Mouse (Mus musculus) intestine, embryonic 16.5 days (tissue): ENCODE data around the gene Eya3. TPM values are rescaled to one million over a fixed set of nuclear protein-coding genes. Genes with fewer than 3 reads are reported as not detected.

Experiments
- ATAC-seq: fragments of 200-750 bp; cut with Nextera tagmentation; 2 replicates; pipeline ENCODE4 v1.8.0; 2017; ENCODE audit warnings: moderate TSS enrichment, moderate library complexity
- H3K27ac ChIP-seq: fragments of 300-500 bp; sonication (generic); 2 replicates; pipeline ENCODE4 v1.5.1; 2014; ENCODE audit warnings: mild to moderate bottlenecking, low read length
- H3K27me3 ChIP-seq: fragments of 300-500 bp; sonication (generic); replicated peaks from 2 replicates; pipeline ENCODE4 v1.6.1; 2014; ENCODE audit warnings: low read length, control low read depth, mixed read lengths; ENCODE audit not compliant: control insufficient read depth, insufficient read depth
- H3K36me3 ChIP-seq: fragments of 300-500 bp; sonication (generic); 2 replicates; pipeline ENCODE4 v1.6.1; 2014; ENCODE audit warnings: low read length, control low read depth; ENCODE audit not compliant: control insufficient read depth, insufficient read depth
- H3K4me1 ChIP-seq: fragments of 300-500 bp; sonication (generic); 2 replicates; pipeline ENCODE4 v1.6.1; 2014; ENCODE audit warnings: low read length, control low read depth, mixed read lengths; ENCODE audit not compliant: control insufficient read depth, insufficient read depth
- H3K4me2 ChIP-seq: fragments of 300-500 bp; sonication (generic); 2 replicates; pipeline ENCODE4 v1.6.1; 2014; ENCODE audit warnings: low read depth, low read length, control low read depth
- H3K4me3 ChIP-seq: fragments of 300-500 bp; sonication (generic); 2 replicates; pipeline ENCODE4 v1.5.1; 2014; ENCODE audit warnings: mild to moderate bottlenecking, low read length
- H3K9ac ChIP-seq: fragments of 300-500 bp; sonication (generic); 2 replicates; pipeline ENCODE4 v1.6.1; 2014; ENCODE audit warnings: low read depth, low read length
- H3K9me3 ChIP-seq: fragments of 300-500 bp; sonication (generic); 2 replicates; pipeline ENCODE4 v1.6.1; 2016; ENCODE audit warnings: low read length, control low read depth; ENCODE audit not compliant: control insufficient read depth
- WGBS: fragments of 180-500 bp; shearing (Covaris S2); extraction: QIAGEN DNeasy Blood & Tissue Kit; methylation state at CpG from one replicate; pipeline ENCODE4 v1.1.7; 2014; 5-methylcytosine and 5-hydroxymethylcytosine counted together
- polyA plus RNA-seq: library from polyadenylated mRNA; unstranded; fragments of >200 nt; fragmentation: Nextera tagmentation; extraction: Ambion mirVana; gene quantifications from 2 replicates; pipeline ENCODE4 v1.2.1, GENCODE M21; 2015

The Eya3 gene
- polyA plus RNA-seq, 1 experiment from 2014 or later, result 22.8 TPM

DNA sequence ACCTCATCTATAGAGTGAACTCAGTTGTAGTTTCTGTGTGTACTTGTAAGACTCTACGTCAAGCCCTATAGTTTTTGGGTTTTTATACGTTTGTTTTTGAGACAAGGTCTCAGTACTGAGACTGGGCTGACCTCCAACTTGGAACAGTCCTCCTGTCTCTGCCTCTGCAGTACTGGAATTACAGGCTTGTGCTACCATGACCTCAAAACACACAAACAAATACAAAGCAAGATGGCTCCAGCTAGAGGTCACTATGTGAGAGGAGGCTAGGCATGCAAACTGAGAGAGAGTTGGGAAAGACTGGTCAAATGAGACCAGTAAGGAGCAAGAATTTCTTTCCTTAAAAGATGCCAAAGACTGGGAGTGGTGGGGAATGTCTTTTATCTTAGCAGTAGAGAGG lies 2.8 kb upstream of the Eya3 start:
- Histone ChIP-seq H3K4me2 (no peak overlapping the region), H3K9ac (no peak overlapping the region), H3K9me3 (no peaks in the 10 kb centered on the region), H3K4me3 (no peak overlapping the region), H3K4me1 (peaks cover 5% of the 10 kb centered on the region), H3K27ac (no peak overlapping the region), H3K27me3 (no peaks in the 10 kb centered on the region), H3K36me3 (no peaks in the 10 kb centered on the region)
- 89% methylated on average over 2 of the region's 2 CpGs for WGBS
- no peak for ATAC-seq

DNA sequence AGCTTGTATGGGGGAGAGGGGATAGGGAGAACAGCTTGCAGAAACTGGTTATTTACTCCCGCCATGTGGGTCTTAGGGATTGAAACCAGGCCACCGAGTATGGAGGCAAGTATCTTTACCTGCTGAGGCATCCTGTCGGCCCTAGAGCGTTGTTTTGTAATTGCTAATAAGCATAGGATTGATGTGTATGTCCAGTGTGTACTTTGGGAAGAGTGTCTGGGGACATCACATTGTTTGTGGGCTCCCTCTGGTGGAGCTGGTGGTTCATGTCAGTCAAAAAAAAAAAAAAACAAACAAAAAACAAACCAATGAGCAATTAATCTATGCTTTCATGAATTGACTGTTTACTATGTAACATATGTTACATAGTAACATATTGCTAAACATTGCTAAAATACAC lies 2.2 kb upstream of the Eya3 start:
- H3K4me3 ChIP-seq, result no peak overlapping the region
- no peak overlapping the region for H3K27ac ChIP-seq
- H3K4me2 ChIP-seq, result no peak overlapping the region
- no peak overlapping the region for H3K9ac ChIP-seq
- WGBS, result 43% methylated on average over 4 of the region's 4 CpGs
- no peaks in the 10 kb centered on the region for H3K9me3 ChIP-seq
- H3K27me3 ChIP-seq, result no peaks in the 10 kb centered on the region
- ATAC-seq, result no peak
- no peaks in the 10 kb centered on the region for H3K36me3 ChIP-seq
- peaks cover 5% of the 10 kb centered on the region for H3K4me1 ChIP-seq

DNA sequence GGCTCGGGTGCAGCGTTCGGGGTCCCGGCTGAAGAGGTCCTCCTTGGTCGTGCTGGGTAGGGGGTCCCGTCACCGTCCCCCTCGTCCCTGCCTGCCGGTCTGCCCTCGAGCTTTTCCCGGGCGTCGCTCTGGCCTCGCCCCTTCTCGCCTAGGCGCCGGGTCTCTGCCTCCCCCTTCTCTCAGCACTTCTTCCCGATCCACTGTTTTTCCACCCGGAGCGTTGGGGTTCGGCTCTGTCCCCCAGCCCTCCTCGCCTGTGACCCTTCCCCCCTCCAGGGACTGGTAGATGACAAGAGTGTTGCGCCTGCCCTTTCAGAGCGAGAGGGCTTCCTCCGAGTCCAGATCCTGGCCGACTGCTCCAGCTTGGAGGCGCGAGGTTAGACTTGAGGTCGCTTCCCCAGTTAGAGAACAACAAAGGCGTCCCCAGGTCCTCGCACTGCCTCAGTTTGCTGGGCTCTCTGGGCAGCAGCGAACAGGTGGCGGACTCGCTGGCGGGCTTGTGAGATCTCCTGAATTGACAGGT lies 465 bp downstream of the Eya3 start:
- peaks cover 5% of the 10 kb centered on the region for H3K4me1 ChIP-seq
- no peaks in the 10 kb centered on the region for H3K27me3 ChIP-seq
- WGBS, result under 1% methylated on average over 35 of the region's 35 CpGs
- peak overlapping the region; percentile 81 for H3K9ac ChIP-seq
- peak overlapping the region; percentile 93 for H3K4me3 ChIP-seq
- ATAC-seq, result peak; percentile 70
- no peaks in the 10 kb centered on the region for H3K9me3 ChIP-seq
- 0 out of 2 replicates have a peak, but pooled peaks cover 2% of the 10 kb centered on the region for H3K36me3 ChIP-seq
- peak overlapping the region; percentile 78 for H3K27ac ChIP-seq
- peak overlapping the region; percentile 95 for H3K4me2 ChIP-seq

DNA sequence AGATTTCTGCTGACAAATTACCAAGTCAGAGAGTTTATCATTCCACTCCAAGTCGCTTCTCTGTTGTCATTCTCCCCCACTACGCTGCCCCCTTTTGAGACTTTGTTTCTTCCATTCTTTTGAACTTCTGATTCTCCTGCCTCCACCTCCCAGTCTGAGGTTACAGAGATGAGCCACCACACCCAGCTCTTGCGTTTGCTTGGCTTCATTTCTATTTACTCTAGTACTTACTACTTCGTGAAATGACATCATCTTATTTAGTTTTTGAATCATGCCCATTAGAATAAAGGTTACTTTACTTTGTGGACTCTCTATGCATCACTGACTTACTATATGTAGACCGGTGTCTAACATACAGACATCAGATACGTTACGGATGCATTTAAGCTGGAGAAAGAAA lies 8.7 kb downstream of the Eya3 start:
- H3K27me3 ChIP-seq, result no peaks in the 10 kb centered on the region
- H3K36me3 ChIP-seq, result no peaks in the 10 kb centered on the region; the same call in 1 of the 2 replicates
- no peak overlapping the region for H3K4me2 ChIP-seq
- no peaks in the 10 kb centered on the region for H3K9me3 ChIP-seq
- no peak overlapping the region for H3K27ac ChIP-seq
- H3K9ac ChIP-seq, result no peak overlapping the region
- 0 out of 2 replicates have a peak, but pooled peaks cover 4% of the 10 kb centered on the region for H3K4me1 ChIP-seq
- H3K4me3 ChIP-seq, result no peak overlapping the region
- ATAC-seq, result no peak
- 73% methylated on average over 7 of the region's 7 CpGs for WGBS

DNA sequence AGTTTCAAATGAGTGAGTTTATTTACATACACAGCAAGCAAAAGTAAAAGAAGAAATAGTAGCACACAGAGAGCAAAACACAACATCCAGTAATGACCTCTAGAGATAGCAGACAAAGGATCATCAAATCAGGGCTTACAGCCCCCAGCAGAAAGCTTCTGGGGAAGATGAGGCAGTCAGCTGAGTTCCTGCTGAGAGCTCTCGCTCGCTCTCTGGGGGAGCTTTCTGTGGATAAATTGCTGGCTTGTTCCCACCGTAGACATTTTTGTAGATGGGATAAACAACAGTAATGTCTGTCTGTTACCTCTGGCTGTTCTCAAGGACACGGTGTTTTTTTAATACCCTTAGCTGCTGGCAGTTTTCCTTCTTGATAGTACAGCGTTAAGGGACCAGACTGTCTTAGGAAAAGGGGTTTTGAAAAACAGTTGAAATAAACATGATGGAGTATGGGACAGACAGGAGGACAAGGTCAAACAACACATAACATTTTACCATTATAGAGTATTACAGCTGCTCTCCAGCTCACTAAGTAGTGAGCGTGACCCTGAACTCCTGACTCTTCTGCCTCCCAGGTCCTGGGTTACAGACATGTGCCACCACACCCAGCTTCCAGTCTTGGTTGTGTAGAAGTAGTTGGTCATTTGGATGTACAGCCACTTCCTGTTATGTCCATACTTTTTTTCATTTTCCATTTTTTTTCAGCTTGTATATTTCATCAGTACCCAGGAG lies 10.6 kb downstream of the Eya3 start:
- WGBS, result 58% methylated on average over 6 of the region's 6 CpGs
- Histone ChIP-seq H3K4me2 (no peak overlapping the region), H3K4me3 (no peak overlapping the region), H3K27me3 (no peaks in the 10 kb centered on the region), H3K27ac (peak overlapping the region; percentile 23; the same call in 1 of the 2 replicates), H3K36me3 (no peaks in the 10 kb centered on the region; the same call in 1 of the 2 replicates), H3K4me1 (peaks cover 8% of the 10 kb centered on the region), H3K9me3 (no peaks in the 10 kb centered on the region), H3K9ac (no peak overlapping the region)
- ATAC-seq, result no peak

DNA sequence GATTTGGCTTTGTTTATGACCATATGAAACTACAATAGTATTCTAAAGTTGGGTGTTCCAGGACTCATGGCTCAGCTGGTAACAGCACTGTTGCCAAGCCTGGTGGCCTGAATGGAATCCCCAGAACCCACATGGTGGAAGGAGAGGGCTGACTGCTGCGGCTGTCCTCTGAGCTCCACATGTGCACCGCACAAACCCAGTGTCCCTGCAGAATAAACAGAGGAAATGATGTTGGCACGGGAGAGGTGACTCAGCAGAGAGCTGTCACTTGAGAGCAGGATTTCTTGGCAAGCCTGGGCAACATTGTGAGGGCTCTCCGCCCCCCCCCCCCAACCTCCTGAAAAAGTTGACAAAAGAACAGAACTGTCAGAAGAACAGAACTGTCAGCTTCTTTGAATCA lies 14.1 kb downstream of the Eya3 start:
- Histone ChIP-seq H3K4me2 (no peak overlapping the region), H3K27me3 (no peaks in the 10 kb centered on the region), H3K4me3 (no peak overlapping the region), H3K9ac (no peak overlapping the region), H3K27ac (no peak overlapping the region), H3K9me3 (no peaks in the 10 kb centered on the region), H3K4me1 (peaks cover 8% of the 10 kb centered on the region), H3K36me3 (no peaks in the 10 kb centered on the region)
- 26% methylated on average over 4 of the region's 4 CpGs for WGBS
- no peak for ATAC-seq

DNA sequence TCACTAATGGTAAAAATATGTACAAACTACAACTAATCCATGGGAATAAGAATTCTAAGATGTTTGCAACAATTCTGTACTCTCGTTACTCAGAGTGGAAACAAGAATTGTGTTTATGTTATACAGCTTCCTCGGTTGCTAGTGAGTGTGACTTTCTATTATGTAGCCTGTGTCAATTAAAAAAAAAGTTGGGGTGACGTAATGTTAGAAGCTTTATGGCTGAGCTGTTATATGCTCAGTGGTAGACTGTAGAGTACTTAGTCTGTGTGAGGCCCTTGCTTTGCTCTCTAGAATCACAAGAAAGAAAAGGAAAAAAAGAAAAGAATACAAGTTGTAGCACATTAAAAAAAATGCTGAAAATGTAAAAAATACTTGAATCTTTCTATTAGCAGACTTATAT lies 15.0 kb downstream of the Eya3 start:
- no peak for ATAC-seq
- Histone ChIP-seq H3K4me1 (peaks cover 8% of the 10 kb centered on the region), H3K9me3 (no peaks in the 10 kb centered on the region), H3K9ac (no peak overlapping the region), H3K27ac (no peak overlapping the region), H3K4me3 (no peak overlapping the region), H3K4me2 (no peak overlapping the region), H3K27me3 (no peaks in the 10 kb centered on the region), H3K36me3 (no peaks in the 10 kb centered on the region)
- 62% methylated on average over 3 of the region's 3 CpGs for WGBS

DNA sequence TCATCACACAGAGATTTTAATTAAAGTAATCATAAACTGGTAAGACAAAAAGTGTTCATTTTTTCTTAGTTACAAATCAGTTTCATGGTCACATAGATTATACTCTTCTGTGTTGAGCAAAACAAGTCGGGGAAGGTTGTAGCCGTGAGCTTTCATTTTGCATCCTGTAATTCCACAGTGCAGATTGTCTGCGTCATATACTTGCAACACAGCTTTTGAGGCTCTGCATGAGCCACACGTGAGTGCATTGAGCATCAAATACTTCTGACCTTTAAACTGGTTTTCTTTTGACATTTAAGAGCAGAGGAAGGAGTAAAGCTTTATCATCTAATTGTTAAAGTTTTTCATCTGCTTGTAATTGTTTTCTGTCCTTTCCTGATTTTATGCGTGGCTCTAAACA lies 16.5 kb downstream of the Eya3 start:
- no peak overlapping the region for H3K9ac ChIP-seq
- H3K27ac ChIP-seq, result no peak overlapping the region
- no peaks in the 10 kb centered on the region for H3K9me3 ChIP-seq
- ATAC-seq, result no peak
- no peak overlapping the region for H3K4me2 ChIP-seq
- peaks cover 4% of the 10 kb centered on the region for H3K4me1 ChIP-seq
- no peak overlapping the region for H3K4me3 ChIP-seq
- WGBS, result 64% methylated on average over 5 of the region's 5 CpGs
- no peaks in the 10 kb centered on the region for H3K27me3 ChIP-seq
- no peaks in the 10 kb centered on the region; the same call in 1 of the 2 replicates for H3K36me3 ChIP-seq

DNA sequence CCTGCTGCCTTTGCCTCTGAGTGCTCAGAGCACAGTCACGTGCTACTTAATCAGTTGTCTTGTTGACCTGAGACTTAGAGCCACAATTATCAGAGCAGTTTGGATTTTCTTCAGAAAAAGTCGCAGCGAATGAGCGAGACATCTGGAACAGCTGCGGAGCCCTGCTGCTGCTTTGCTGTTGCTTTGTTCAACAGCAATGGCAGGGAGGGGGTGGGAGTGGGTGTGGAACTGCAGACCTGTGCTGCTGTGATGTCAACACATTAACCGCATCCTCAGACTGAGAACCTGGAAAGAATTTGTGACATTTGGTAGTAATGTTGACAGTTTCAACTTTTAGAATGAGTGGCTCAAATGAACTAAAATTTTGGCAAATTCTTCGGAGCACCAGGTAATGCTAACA lies 20.3 kb downstream of the Eya3 start:
- Histone ChIP-seq H3K4me1 (no peaks in the 10 kb centered on the region), H3K4me2 (no peak overlapping the region), H3K4me3 (no peak overlapping the region), H3K9me3 (no peaks in the 10 kb centered on the region), H3K27ac (no peak overlapping the region), H3K36me3 (no peaks in the 10 kb centered on the region; the same call in 1 of the 2 replicates), H3K9ac (no peak overlapping the region), H3K27me3 (no peaks in the 10 kb centered on the region)
- WGBS, result 80% methylated on average over 7 of the region's 7 CpGs
- no peak for ATAC-seq
